Mouse (Mus musculus): Measurements from ENCODE around the gene Syt7.

DNA sequence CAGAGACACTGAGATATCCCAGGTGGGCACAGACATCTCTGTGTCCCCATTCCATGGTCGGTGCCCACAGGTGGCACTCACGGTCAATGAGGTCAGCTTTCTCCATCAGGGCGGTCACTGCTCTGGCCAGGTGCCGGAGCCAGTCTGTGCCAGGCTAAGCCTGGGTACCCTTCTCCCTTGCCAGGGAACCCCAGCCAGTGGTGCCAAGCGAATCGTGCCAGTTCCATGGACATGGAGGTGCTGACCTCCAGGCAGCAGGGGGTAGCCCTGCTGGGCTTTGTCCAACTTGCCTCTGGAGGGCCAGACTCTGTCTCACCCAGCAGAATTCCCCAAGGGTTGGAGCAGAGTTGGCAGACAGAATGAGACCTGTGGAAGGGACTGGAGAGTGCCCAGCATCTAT lies 4.6 kb downstream of the Syt7 start:
- TF ChIP-seq CTCF (IDR thresholded peaks at IDR 0.05; ENCODE audit: control insufficient read depth, insufficient read depth, insufficient replicate concordance, low read depth, low read length), result no peak
- no peak for TF ChIP-seq POLR2A (IDR thresholded peaks at IDR 0.05; ENCODE audit: control insufficient read depth, low read depth, low read length)
